Mouse (Mus musculus): ENCODE results near the gene Isl2.
A peak's percentile ranks its signal among the peaks of the same experiment; 100 is the strongest.

DNA sequence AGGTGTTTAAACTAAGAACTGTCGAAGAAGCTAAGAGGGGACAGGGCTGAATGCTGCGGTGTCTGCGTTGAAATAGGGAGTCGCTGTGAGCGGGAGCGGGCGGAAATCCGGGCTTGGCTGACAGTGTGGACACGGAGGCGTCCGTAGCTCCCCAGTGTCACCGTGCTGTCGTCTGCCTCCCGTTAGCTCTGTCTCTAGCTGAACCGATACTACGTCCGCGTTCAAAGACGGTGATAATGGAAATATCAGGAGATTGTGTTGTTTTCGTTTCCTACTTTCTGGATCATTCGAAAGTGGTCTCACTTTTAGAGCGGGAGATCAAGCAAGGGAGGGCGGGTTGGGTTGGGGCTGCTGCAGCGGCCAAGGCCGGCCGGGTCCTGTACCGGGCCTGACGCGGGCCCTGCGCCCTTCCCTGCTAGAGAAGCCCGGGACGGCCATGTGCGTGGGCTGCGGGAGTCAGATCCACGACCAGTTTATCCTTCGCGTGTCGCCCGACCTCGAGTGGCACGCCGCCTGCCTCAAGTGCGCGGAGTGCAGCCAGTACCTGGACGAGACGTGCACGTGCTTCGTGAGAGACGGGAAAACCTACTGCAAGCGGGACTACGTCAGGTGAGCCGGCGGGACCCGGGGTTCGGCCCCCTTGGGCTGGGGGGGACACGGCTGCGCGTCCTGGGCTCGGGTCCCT is 3.4 kb downstream of the Isl2 start:
- TF ChIP-seq MAX (IDR thresholded peaks at IDR 0.05; ENCODE audit: low read depth) (no peak), E2F4 (IDR thresholded peaks at IDR 0.05; ENCODE audit: insufficient read depth) (no peak), POLR2A (IDR thresholded peaks at IDR 0.05; ENCODE audit: insufficient read length, low read depth) (peak; percentile 38), TCF3 (IDR thresholded peaks at IDR 0.05; ENCODE audit: insufficient read length, low read depth) (no peak)

Data from myocyte (in vitro differentiated cells).